Mouse (Mus musculus) cerebellum, adult 9-10 months (tissue): ENCODE data around the gene Eid2.
"Not testable (repeated sequence)": the region's sequence is repeated elsewhere in the genome, so short reads cannot be mapped to it uniquely, and the experiment has no call there.

Experiments
- DNase-seq: peaks from one replicate; pipeline ENCODE4 v3.0.0; 2022

Eid2 gene

GRCm38 (mm10) chr7:28267129-28268041 is at the start of gene Eid2:
Eid2 (plus strand) TSS chr7:28267881.
- DNase-seq, result peak; percentile 91

GRCm38 (mm10) chr7:28218951-28219740 is 48.5 kb upstream of the Eid2 start:
- peak; percentile 31 for DNase-seq

- DNase-seq, result not testable (repeated sequence)
Measured at GRCm38 (mm10) chr7:28226836-28227235, 40.8 kb upstream of the Eid2 start.

- not testable (repeated sequence) for DNase-seq
Measured at GRCm38 (mm10) chr7:28227421-28227820, 40.3 kb upstream of the Eid2 start.

- not testable (repeated sequence) for DNase-seq
Measured at GRCm38 (mm10) chr7:28243943-28244342, 23.7 kb upstream of the Eid2 start.

- DNase-seq, result no peak
Measured at GRCm38 (mm10) chr7:28248957-28249356, 18.7 kb upstream of the Eid2 start.

- DNase-seq, result no peak
Measured at GRCm38 (mm10) chr7:28251976-28252375, 15.7 kb upstream of the Eid2 start.

GRCm38 (mm10) chr7:28254591-28254990 is 13.1 kb upstream of the Eid2 start:
- DNase-seq, result no peak

GRCm38 (mm10) chr7:28255476-28255875 is 12.2 kb upstream of the Eid2 start:
- no peak for DNase-seq

- DNase-seq, result no peak
Measured at GRCm38 (mm10) chr7:28262861-28263260, 4.8 kb upstream of the Eid2 start.

- DNase-seq, result no peak
Measured at GRCm38 (mm10) chr7:28263786-28264185, 3.9 kb upstream of the Eid2 start.

GRCm38 (mm10) chr7:28265391-28265790 is 2.3 kb upstream of the Eid2 start:
- no peak for DNase-seq

- peak; percentile 58 for DNase-seq
Measured at GRCm38 (mm10) chr7:28268042-28268531, 406 bp downstream of the Eid2 start.

GRCm38 (mm10) chr7:28268576-28268975 is 895 bp downstream of the Eid2 start:
- DNase-seq, result no peak

GRCm38 (mm10) chr7:28269355-28269754 is 1.7 kb downstream of the Eid2 start:
- no peak for DNase-seq

GRCm38 (mm10) chr7:28271761-28272160 is 4.1 kb downstream of the Eid2 start:
- DNase-seq, result no peak

- no peak for DNase-seq
Measured at GRCm38 (mm10) chr7:28277237-28277614, 9.5 kb downstream of the Eid2 start.

GRCm38 (mm10) chr7:28277615-28278278 is 10.1 kb downstream of the Eid2 start, which contains the start of gene Eid2b:
Eid2b (plus strand) TSS chr7:28277739.
- peak; percentile 96 for DNase-seq

- no peak for DNase-seq
Measured at GRCm38 (mm10) chr7:28278279-28278652, 10.6 kb downstream of the Eid2 start.

- no peak for DNase-seq
Measured at GRCm38 (mm10) chr7:28280630-28281029, 12.9 kb downstream of the Eid2 start.

GRCm38 (mm10) chr7:28290165-28290564 is 22.5 kb downstream of the Eid2 start:
- DNase-seq, result peak; percentile 2

- DNase-seq, result peak; percentile 5
Measured at GRCm38 (mm10) chr7:28290638-28291590, 23.2 kb downstream of the Eid2 start, which contains the start of gene Selenov. Selenov (minus strand) TSS chr7:28291186.
